Mouse (Mus musculus): ENCODE results near the gene Myo1h.

DNA sequence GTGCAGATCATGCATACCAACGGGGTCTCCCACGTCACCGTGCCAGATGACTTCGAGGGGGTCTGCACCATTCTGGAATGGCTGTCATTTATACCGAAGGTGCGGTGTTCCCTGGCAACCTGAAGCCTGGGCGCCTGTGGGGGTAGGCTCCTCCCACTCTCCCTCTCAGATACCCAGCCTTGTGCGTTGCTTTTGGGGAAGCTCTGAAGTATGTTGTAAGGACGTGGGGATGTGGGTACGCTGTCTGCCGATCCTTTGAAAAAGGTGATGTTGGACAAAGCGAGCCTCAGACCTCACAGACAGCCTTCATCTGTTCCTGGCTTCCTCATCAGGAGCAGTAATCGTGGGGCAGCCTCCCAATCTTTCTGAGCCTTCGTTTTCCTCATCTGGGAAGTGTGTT is 49.2 kb upstream of the Myo1h start:
- TF ChIP-seq CTCF (IDR thresholded peaks at IDR 0.05; ENCODE audit: borderline replicate concordance, insufficient read depth, low read length): no peak
- TF ChIP-seq POLR2A (IDR thresholded peaks at IDR 0.05; ENCODE audit: low read depth, low read length): no peak

All from embryonic fibroblast, embryonic 13.5 days (primary cell).